Mouse (Mus musculus) small intestine, adult 10 weeks (tissue): Measurements from ENCODE around the gene Olfr761. TPM values are rescaled to one million over a fixed set of nuclear protein-coding genes. Genes with fewer than 3 reads are reported as not detected.

Source experiments
- polyA plus RNA-seq: library from polyadenylated mRNA; stranded (reverse); fragments of 350-450 nt; fragmentation: Illumina TruSeq; extraction: RNeasy Lipid Tissue Mini Kit (QIAGEN cat#74804); gene quantifications from one replicate; pipeline ENCODE4 v1.2.3, GENCODE M21; 2014; ENCODE audit warnings: low replicate concordance

Olfr761 gene
- polyA plus RNA-seq, result not detected

DNA sequence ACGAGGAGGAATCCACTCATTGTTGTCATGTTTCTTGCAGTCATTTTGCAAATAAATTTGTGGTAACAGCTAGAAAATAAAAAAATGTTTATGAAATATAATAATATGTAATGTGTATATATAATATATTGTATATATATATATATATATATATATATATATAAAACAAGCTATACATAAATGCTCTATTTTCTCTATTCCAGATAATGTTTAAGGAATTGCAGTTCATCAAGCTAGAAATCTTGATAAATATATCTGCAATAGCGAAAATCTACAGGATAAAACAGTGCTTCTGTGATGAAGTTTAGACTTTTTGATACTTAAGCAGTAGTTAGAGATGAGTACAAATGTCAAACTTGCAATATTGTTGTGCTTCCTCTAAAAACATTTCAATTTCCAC, at the start of gene Olfr761:
Olfr761 (minus strand) TSS at position 101 of the 400 bp plus-strand sequence.

GRCm38 (mm10) chr17:37920248-37920647, 32.6 kb downstream of the Olfr761 start, which contains the start of gene Olfr128:
Olfr128 (plus strand) TSS chr17:37920548.

Other genes starting within 250 kb of the Olfr761 start
- not detected for gene Olfr120, start 231.3 kb downstream of the Olfr761 start, polyA plus RNA-seq
- not detected for gene Olfr121, start 204.2 kb downstream of the Olfr761 start, polyA plus RNA-seq
- gene Olfr122, start 184.5 kb downstream of the Olfr761 start, polyA plus RNA-seq, result not detected
- not detected for gene Olfr123, start 159.6 kb downstream of the Olfr761 start, polyA plus RNA-seq
- not detected for gene Olfr124, start 153.2 kb downstream of the Olfr761 start, polyA plus RNA-seq
- gene Olfr125, start 120.1 kb downstream of the Olfr761 start, polyA plus RNA-seq, result not detected
- gene Olfr126, start 105.6 kb downstream of the Olfr761 start, polyA plus RNA-seq, result not detected
- gene Olfr127, start 52.6 kb downstream of the Olfr761 start, polyA plus RNA-seq, result not detected
- gene Olfr128, start 32.5 kb downstream of the Olfr761 start, polyA plus RNA-seq, result not detected
- gene Olfr129, start 107.0 kb upstream of the Olfr761 start, polyA plus RNA-seq, result not detected
- gene Olfr130, start 110.8 kb upstream of the Olfr761 start, polyA plus RNA-seq, result not detected
- gene Olfr131, start 135.6 kb upstream of the Olfr761 start, polyA plus RNA-seq, result not detected
- not detected for gene Olfr132, start 181.4 kb upstream of the Olfr761 start, polyA plus RNA-seq
- not detected for gene Olfr133, start 192.2 kb upstream of the Olfr761 start, polyA plus RNA-seq
- gene Olfr134, start 218.3 kb upstream of the Olfr761 start, polyA plus RNA-seq, result not detected